Mouse (Mus musculus) heart, postnatal 10 days (tissue): ENCODE data around the gene Olfr98. TPM values are rescaled to one million over a fixed set of nuclear protein-coding genes. Genes with fewer than 3 reads are reported as not detected.
"Not testable (repeated sequence)": the region's sequence is repeated elsewhere in the genome, so short reads cannot be mapped to it uniquely, and the experiment has no call there.

ENCODE experiments used
- DNase-seq, 2 experiments: peaks; one replicate each; pipeline ENCODE4 v3.0.0; 2021
- intact Hi-C: fragments of 180-260 bp; cut with DNase I; formaldehyde crosslinking; loops from one replicate; pipeline ENCODE4 v1.15.1; 2025
- total RNA-seq, 2 experiments: library from RNA; stranded (reverse); gene quantifications; 2 replicates each; pipeline ENCODE4 v1.2.3; 2021

Olfr98 gene
- not detected for total RNA-seq

- no peak for DNase-seq
- intact Hi-C loops: no loop called here
Measured at GRCm38 (mm10) chr17:37263626-37264025, at the start of gene Olfr98. Gene Olfr98, minus strand, starts transcription at chr17:37263749.

DNA sequence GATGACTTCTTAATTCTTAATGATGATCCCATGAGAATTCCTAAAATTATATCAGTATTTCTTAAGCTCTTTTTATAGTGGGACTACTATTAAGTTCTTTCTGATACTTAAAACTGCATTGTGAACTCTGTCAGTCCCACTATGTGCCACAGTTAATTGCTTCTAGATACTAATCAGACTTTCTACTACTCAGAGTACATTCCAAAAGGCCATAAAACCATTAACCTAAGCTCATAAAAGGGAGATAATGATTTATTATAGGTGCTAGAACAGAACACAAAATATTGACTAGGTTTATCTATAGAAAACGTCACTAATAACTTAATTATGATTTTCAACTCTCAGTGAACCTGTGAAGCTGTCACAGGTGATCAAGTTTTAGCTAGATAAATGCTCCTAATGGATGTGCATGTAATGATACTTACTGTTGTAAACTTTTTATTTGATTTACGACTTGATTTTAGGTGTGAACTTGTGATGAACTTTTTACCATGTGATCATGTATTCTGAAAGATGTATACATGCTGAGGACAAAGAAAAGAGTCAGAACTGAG, 46.7 kb upstream of the Olfr98 start:
- no peak for DNase-seq
- intact Hi-C loops: no loop called here

- no peak for DNase-seq
Measured at GRCm38 (mm10) chr17:37308483-37308882, 44.9 kb upstream of the Olfr98 start.

DNA sequence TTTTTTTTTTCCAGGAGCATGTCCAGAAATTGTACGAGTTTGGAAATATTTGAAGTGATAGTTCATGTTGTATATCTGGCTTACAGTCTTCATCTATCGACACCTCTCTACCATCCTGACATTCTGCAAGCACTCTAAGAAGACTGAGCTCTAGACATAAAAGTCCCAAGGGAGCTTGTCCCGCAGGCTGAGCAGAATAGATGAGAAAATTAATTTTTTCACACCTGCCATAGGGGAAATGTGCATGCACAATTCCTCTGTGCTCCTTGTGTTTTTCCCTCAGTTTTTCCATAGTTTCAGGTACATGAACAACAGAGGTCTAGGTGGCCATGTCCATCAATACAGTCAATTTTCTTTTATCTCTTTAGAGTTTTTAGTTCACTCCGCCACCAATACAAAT, 40.7 kb upstream of the Olfr98 start, which contains the start of gene Olfr101:
Gene Olfr101, minus strand, starts transcription at position 101 of the 400 bp plus-strand sequence.
- intact Hi-C loops: no loop called here

More at GRCm38 (mm10) chr17:37308483-37308882, 44.9 kb upstream of the Olfr98 start:
- intact Hi-C loops: no loop called here

GRCm38 (mm10) chr17:37283360-37283759, 19.8 kb upstream of the Olfr98 start, which contains the start of gene Olfr99:
Gene Olfr99, minus strand, starts transcription at chr17:37283460.
- no peak for DNase-seq
- intact Hi-C loops: no loop called here

More for the DNA sequence above, 40.7 kb upstream of the Olfr98 start, which contains the start of gene Olfr101:
- DNase-seq: no peak

DNA sequence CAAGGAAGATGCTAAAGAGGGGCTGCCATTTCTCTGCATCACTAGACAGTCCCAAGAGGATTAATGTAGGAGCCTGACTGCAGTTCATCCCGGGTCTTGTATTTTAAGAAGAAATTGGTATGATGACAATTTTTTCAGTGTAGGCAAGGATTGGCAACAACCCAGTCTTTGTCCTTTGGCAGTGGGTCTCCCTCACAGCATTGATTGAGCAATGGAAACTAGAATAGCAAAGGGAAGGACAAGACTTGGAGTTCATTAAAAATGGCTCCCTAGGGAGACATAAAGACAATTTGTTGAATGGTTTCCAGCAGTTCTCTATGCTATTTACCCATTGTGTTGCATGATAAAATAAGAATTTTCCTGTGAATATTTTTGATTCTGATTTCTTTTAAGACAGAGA, 16.8 kb upstream of the Olfr98 start:
- DNase-seq: no peak
- intact Hi-C loops: no loop called here

DNA sequence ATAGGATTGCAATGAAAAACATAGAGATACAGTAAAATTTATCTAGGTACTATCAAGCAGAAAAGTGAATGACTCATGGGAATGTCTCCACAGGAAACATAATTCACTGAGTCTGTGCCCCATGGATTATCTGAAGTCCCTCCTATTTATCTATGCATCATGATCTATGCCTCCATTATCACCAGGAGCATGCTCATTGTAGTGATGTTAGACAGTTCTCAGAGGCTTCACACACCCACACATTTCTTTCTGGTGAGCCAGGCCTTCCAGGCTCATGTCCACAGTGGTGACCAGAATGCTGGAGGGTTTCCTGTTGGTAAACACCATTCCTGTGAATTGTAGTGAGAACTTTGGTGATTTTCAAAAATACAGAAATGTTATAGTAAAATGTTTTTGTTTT, 13.0 kb upstream of the Olfr98 start:
- intact Hi-C loops: no loop called here
- no peak for DNase-seq

GRCm38 (mm10) chr17:37275626-37276248, 12.2 kb upstream of the Olfr98 start:
- intact Hi-C loops: no loop called here
- no peak for DNase-seq

GRCm38 (mm10) chr17:37270702-37271092, 7.1 kb upstream of the Olfr98 start:
- intact Hi-C loops: no loop called here

DNA sequence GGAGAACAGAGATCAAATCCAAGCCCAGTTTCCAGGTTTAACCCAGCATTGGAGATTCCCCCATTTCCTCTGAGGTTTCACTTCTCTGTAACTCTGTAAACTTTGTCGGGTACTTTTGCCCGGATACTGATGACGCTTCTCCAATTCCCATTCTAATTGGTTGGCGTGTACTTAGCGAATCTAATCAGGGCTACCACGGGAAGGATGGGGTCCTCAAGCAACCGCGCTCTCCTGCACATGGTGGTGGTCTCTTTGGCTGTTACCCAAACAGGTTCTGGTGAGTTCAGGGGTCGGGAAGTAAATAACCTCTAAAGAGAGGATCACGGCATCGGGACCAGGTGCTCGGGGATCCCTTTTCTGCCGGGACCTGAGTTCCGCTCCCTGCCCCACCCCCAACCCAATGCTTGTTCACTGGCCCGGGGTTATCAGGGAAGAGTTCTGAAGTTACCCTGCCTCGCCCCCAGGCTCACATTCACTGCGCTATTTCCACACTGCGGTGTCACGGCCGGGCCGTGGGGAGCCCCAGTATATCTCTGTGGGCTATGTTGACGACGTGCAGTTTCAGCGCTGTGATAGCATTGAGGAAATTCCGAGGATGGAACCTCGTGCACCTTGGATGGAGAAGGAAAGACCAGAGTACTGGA, 6.6 kb upstream of the Olfr98 start, which contains the start of gene H2-M3:
Gene H2-M3, plus strand, starts transcription at position 163 of the 644 bp plus-strand sequence.
- intact Hi-C loops: no loop called here
- DNase-seq: peak; percentile 92 to 95

More at GRCm38 (mm10) chr17:37270702-37271092, 7.1 kb upstream of the Olfr98 start:
- DNase-seq: peak; percentile 38 to 55

- DNase-seq: peak in 1 of 2 experiments; percentile 6
- intact Hi-C loops: no loop called here
Measured at GRCm38 (mm10) chr17:37250544-37250943, 13.0 kb downstream of the Olfr98 start.

- intact Hi-C loops: no loop called here
Measured at GRCm38 (mm10) chr17:37249460-37249859, 14.1 kb downstream of the Olfr98 start.

DNA sequence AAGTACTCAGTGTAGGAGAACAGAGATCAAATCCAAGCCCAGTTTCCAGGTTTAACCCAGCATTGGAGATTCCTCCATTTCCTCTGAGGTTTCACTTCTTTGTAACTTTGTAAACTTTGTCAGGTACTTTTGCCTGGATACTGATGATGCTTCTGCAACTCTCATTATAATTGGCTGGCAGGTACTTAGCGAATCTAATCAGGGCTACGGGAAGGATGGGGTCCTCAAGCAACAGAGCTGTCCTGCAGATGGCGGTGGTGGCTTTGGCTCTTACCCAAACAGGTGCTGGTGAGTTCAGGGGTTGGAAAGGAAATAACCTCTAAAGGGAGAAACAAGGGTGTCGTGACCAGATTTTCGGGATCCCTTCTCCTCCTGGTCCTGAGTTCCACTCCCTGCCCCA, 16.8 kb downstream of the Olfr98 start:
- DNase-seq: peak; percentile 29 to 33
- intact Hi-C loops: no loop called here

More at GRCm38 (mm10) chr17:37249460-37249859, 14.1 kb downstream of the Olfr98 start:
- DNase-seq: no peak

GRCm38 (mm10) chr17:37242198-37242597, 21.4 kb downstream of the Olfr98 start:
- intact Hi-C loops: no loop called here
- DNase-seq: no peak

- intact Hi-C loops, DNase-seq: not testable (repeated sequence)
Measured at GRCm38 (mm10) chr17:37237230-37237629, 26.3 kb downstream of the Olfr98 start, which contains the start of gene Olfr97. Gene Olfr97, minus strand, starts transcription at chr17:37237330.

GRCm38 (mm10) chr17:37221879-37222278, 41.7 kb downstream of the Olfr98 start:
- intact Hi-C loops: no loop called here
- no peak for DNase-seq

DNA sequence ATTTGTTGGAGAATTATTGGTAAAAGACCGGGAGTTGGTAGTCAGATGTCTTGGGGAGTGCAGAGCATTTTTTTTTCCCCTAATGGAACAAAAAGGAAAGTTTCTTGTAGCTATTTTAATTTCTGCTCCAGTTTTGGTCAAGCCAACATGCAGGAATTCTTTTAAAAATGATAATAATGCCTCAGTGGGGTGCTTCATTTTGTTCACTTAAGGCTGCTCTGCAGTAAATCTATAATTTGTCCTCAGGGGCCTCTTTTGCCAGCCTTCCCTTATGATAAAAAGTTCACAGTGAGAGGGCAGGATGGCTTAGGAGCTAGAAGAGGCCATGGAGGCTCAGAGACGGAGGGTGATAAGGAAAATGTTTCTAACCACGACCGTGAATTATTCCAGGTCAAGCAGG, 43.7 kb downstream of the Olfr98 start, which contains the start of gene Olfr96:
Gene Olfr96, plus strand, starts transcription at position 301 of the 400 bp plus-strand sequence.
- intact Hi-C loops: no loop called here
- no peak for DNase-seq

GRCm38 (mm10) chr17:37218486-37218885, 45.1 kb downstream of the Olfr98 start:
- DNase-seq: peak; percentile 6 to 14

GRCm38 (mm10) chr17:37213018-37213417, 50.5 kb downstream of the Olfr98 start, which contains the start of gene Olfr95:
Gene Olfr95, minus strand, starts transcription at chr17:37213118.
- no peak for DNase-seq
- intact Hi-C loops: no loop called here

More at GRCm38 (mm10) chr17:37218486-37218885, 45.1 kb downstream of the Olfr98 start:
- intact Hi-C loops: no loop called here
